Mouse (Mus musculus) v-Abl transformed pro-B cells (cell line): ENCODE results near the gene Ncbp3.

Source experiments
- in situ Hi-C, 2 experiments: fragments of 400-800 bp; cut with MboI; formaldehyde crosslinking; loops; one replicate each; pipeline ENCODE4 v1.15.1; 2025; ENCODE audit not compliant: unreplicated experiment in 2 of 2

The Ncbp3 gene

GRCm38 (mm10) chr11:73047542-73047996, at the start of gene Ncbp3:
Gene Ncbp3, plus strand, starts transcription at chr11:73047783.
- in situ Hi-C loops = loop anchor here (5.0 to 25.0 kb wide), 4 partner anchors 35 to 1327 kb away; partner anchors contain the start of genes 4933427D14Rik (in 1 of the 2), Ggt6 (in 1 of the 2), Gm43951 (in 1 of the 2) and Med31 (in 1 of the 2)

GRCm38 (mm10) chr11:72998771-72999170, 48.8 kb upstream of the Ncbp3 start, which contains the start of gene P2rx1:
Gene P2rx1, plus strand, starts transcription at chr11:72999103.
- in situ Hi-C loops = no loop called here

GRCm38 (mm10) chr11:73001029-73001428, 46.6 kb upstream of the Ncbp3 start:
- in situ Hi-C loops = loop anchor here (5.0 to 25.0 kb wide), 6 partner anchors 106 to 664 kb away; no protein-coding TSS in a partner anchor

- in situ Hi-C loops = loop anchor here (5.0 to 25.0 kb wide), 4 partner anchors 36 to 1366 kb away; no protein-coding TSS in a partner anchor
Measured at GRCm38 (mm10) chr11:73006377-73006776, 41.2 kb upstream of the Ncbp3 start.

GRCm38 (mm10) chr11:73007113-73007512, 40.5 kb upstream of the Ncbp3 start:
- in situ Hi-C loops = loop anchor here (5.0 to 25.0 kb wide), 4 partner anchors 35 to 1365 kb away; no protein-coding TSS in a partner anchor

- in situ Hi-C loops = loop anchor here (5.0 to 25.0 kb wide), 4 partner anchors 34 to 1364 kb away; no protein-coding TSS in a partner anchor
Measured at GRCm38 (mm10) chr11:73007698-73008481, 39.7 kb upstream of the Ncbp3 start.

GRCm38 (mm10) chr11:73008826-73009225, 38.8 kb upstream of the Ncbp3 start:
- in situ Hi-C loops = loop anchor here (5.0 to 25.0 kb wide), 4 partner anchors 33 to 1363 kb away; no protein-coding TSS in a partner anchor

- in situ Hi-C loops = loop anchor here (5.0 to 25.0 kb wide), 6 partner anchors 33 to 1363 kb away; partner anchors contain the start of gene Ncbp3 (in 1 of the 2)
Measured at GRCm38 (mm10) chr11:73009531-73010274, 37.9 kb upstream of the Ncbp3 start.

- in situ Hi-C loops = loop anchor here (5.0 to 25.0 kb wide), 4 partner anchors 33 to 1358 kb away; partner anchors contain the start of gene Ncbp3 (in 1 of the 2)
Measured at GRCm38 (mm10) chr11:73013981-73014380, 33.6 kb upstream of the Ncbp3 start.

- in situ Hi-C loops = loop anchor here (5.0 to 25.0 kb wide), 4 partner anchors 32 to 1357 kb away; partner anchors contain the start of gene Ncbp3 (in 1 of the 2)
Measured at GRCm38 (mm10) chr11:73014831-73015344, 32.7 kb upstream of the Ncbp3 start.

- in situ Hi-C loops = loop anchor here in 1 of 2 experiments (25.0 kb wide), 1 partner anchor 678 kb away; no protein-coding TSS in a partner anchor
Measured at GRCm38 (mm10) chr11:73015391-73016102, 32.0 kb upstream of the Ncbp3 start.

GRCm38 (mm10) chr11:73016103-73016420, 31.5 kb upstream of the Ncbp3 start:
- in situ Hi-C loops = loop anchor here in 1 of 2 experiments (25.0 kb wide), 1 partner anchor 679 kb away; no protein-coding TSS in a partner anchor

- in situ Hi-C loops = loop anchor here in 1 of 2 experiments (25.0 kb wide), 1 partner anchor 681 kb away; no protein-coding TSS in a partner anchor
Measured at GRCm38 (mm10) chr11:73018471-73019146, 29.0 kb upstream of the Ncbp3 start, which contains the start of gene Camkk1. Gene Camkk1, plus strand, starts transcription at chr11:73019008.

- in situ Hi-C loops = loop anchor here in 1 of 2 experiments (25.0 kb wide), 1 partner anchor 682 kb away; no protein-coding TSS in a partner anchor
Measured at GRCm38 (mm10) chr11:73019147-73019795, 28.3 kb upstream of the Ncbp3 start.

- in situ Hi-C loops = loop anchor here in 1 of 2 experiments (25.0 kb wide), 1 partner anchor 684 kb away; no protein-coding TSS in a partner anchor
Measured at GRCm38 (mm10) chr11:73020953-73021800, 26.4 kb upstream of the Ncbp3 start.

GRCm38 (mm10) chr11:73023099-73023498, 24.5 kb upstream of the Ncbp3 start:
- in situ Hi-C loops = loop anchor here in 1 of 2 experiments (25.0 kb wide), 1 partner anchor 686 kb away; no protein-coding TSS in a partner anchor

GRCm38 (mm10) chr11:73023827-73024226, 23.8 kb upstream of the Ncbp3 start:
- in situ Hi-C loops = loop anchor here in 1 of 2 experiments (25.0 kb wide), 1 partner anchor 687 kb away; no protein-coding TSS in a partner anchor
